Mouse (Mus musculus) heart, adult 2 months (tissue): ENCODE results near the gene Med23.

Source experiments
- CTCF ChIP-seq: fragments of 200-600 bp; IDR thresholded peaks from 2 replicates; pipeline ENCODE4 v1.8.1; 2022; ENCODE audit warnings: antibody characterized with exemption, mild to moderate bottlenecking, moderate library complexity
- EP300 ChIP-seq: fragments of 200-500 bp; IDR thresholded peaks from 2 replicates; pipeline ENCODE4 v1.6.1; 2011; ENCODE audit warnings: low read depth, low read length, control low read depth; ENCODE audit not compliant: insufficient read depth
- POLR2A ChIP-seq: fragments of 200-500 bp; IDR thresholded peaks from 2 replicates; pipeline ENCODE4 v1.6.1; 2011; ENCODE audit warnings: mild to moderate bottlenecking, low read depth, low read length, control low read depth; ENCODE audit not compliant: insufficient read depth

DNA sequence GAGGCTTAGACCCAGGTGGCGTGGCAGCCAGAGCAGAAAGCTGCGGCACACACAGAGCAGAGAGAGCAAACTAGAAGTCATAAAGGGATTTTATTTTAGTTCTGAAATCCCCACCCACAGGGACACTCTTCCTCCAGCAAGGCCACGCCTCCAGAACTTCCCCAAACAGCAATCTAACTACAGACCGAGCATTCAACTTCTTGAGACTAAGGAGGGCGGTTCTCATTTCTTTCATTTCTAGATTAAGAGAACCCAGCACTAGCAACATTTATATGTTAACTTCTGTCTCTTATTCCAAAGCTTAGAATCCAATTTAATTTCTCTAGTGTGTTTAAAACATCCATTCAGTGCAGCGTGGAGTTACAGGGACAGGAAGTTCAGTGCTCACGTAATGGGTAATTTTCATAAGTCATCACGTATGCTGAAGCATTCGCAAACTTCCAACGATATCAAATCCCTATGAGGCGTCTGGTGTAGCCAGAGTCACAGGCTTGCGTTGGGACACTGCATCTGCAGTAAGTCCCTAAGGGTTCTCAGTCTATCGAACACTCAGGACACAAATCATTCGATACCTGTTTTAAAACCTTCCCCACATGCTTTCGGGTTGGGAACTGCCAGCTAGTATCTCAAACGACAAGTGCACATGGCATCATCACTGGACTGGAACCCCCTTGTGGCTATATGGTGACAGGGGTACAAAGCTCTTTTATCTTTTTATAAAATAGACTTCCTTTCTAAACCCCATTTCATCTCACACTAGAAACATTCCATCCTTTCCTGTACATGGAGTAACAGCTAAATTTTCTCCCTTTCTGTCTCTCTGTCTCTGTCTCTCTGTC, 45.9 kb upstream of the Med23 start:
- TF ChIP-seq CTCF (no peak), POLR2A (peak; percentile 55), EP300 (no peak)
